Mouse (Mus musculus) telencephalon, adult 2 months (tissue): ENCODE measurements around the gene Lbhd2.

Source experiments
- DNase-seq: peaks from one replicate; pipeline ENCODE4 v3.0.0-alpha.2; 2011; ENCODE audit warnings: low read depth, low spot score

Gene Lbhd2

DNA sequence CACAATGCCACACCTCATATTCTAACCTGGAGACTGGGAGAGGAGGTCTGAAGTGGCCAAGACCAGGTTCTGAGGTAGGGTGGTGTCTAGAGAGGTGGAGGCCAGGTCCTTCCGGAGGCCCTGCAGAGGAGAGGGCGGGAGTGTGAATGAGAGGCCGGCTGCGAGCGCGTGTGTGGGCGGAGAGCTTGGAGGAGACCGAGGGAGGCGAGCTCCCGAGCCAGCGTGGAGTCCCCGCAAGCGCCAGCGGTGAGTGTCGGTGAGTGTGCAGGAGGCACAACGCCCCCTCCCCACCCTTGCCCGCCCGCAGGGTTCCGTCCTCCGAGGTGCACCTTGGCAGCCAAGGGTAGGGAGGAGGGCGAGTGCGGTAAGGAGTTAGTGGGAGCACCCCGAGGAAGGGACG lies at the start of gene Lbhd2:
Gene Lbhd2 (plus strand): TSS at position 188 of the 400 bp plus-strand sequence.
- DNase-seq: no peak

DNA sequence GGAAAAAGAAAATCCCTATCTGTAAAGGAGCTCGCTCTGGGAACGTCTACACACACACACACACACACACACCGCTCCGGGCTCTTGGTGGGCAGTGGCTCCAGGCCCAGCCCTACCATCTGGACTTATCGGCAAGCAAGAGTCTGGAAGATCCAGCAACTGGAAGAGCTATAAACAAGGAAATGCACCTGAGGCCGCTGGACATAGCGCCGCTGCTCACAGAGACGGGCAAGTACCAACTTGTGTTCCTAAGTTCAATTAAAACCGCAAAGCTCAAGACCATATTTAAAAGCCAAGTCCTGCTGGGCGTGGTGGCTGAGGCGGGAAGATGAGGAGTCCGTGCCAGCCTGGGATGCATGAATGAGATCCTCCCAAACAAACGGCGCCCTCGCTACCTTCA lies 45.9 kb upstream of the Lbhd2 start:
- DNase-seq: no peak

GRCm38 (mm10) chr12:111361319-111362098 lies 45.1 kb upstream of the Lbhd2 start:
- DNase-seq: no peak

- DNase-seq: no peak
These were observed 42.4 kb upstream of the Lbhd2 start for GRCm38 (mm10) chr12:111364234-111364633.

DNA sequence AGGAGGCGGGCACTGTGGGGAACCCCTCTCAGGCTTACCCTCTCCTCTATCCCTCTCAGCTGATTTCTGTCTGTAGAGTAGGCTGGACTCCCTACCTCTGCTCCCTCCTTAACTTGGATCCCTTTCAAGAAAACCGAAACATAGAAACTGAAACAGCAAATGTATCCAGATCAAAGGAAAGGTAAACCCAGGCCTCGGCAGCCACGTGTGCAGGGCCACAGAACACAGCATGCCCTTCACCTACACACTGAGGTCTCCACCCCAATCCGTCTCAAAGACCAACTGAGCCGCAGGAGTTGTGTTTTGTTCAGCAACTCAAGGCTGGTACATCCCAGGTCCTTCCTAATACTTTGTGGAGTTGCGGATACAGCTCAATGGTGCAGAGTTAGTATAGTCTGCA lies 39.5 kb upstream of the Lbhd2 start:
- DNase-seq: no peak

DNA sequence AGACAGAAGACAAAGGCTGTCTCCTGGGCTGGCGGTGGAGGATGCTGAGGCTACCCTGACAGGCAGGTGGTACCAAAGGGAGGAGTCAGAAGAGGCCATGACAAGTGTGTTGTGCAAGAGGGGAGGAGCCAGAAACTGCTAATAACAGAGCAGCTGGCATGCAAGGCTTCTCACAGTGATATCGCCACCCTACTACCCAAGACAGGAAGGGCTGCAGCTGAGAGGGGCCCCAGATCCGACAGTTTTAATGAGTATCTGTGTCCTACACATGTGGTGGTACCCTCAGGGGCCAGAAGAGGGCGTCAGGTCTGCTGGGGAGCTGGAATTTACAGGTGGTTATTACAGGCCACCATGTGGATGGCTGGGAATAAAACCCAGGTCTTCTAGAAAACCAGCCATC lies 36.4 kb upstream of the Lbhd2 start:
- DNase-seq: no peak

DNA sequence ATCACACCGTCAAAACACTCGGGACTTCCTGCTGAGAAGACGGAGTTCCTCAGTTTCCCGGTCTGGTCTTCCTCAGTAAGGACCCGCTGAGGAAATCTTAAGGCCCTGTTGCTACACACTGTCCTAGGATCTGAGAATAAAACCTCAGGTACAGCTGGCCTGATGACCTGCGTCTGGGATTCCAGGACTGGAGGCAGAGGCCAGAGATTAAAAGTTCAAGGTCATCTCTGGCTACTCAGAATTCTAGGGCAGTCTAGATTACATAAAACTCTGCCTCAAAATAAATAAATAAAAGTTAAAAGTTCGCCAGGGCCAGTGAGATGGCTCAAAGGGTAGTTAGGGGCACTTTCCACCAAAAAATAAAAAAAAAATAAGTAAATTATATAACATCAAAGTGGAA lies 34.7 kb upstream of the Lbhd2 start:
- no peak for DNase-seq

DNA sequence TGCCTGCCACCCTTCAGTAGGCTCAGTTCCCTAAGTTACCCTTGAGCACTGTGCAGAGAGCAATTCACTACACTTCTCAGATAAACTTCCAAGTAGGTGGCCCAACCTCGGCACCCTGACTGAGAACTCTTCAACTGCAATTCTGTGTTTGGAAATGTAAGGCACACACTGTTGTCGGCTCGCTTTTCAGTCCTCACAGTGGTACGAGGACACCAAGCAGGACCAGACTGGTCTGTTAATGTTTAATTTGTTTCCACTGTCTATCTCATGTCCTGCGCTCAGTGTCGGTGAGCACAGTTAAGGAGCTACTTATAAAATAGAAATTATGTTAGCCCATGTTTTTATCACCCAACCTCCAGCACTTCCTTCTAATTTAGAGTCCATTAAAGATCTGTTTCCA lies 33.2 kb upstream of the Lbhd2 start:
- no peak for DNase-seq

DNA sequence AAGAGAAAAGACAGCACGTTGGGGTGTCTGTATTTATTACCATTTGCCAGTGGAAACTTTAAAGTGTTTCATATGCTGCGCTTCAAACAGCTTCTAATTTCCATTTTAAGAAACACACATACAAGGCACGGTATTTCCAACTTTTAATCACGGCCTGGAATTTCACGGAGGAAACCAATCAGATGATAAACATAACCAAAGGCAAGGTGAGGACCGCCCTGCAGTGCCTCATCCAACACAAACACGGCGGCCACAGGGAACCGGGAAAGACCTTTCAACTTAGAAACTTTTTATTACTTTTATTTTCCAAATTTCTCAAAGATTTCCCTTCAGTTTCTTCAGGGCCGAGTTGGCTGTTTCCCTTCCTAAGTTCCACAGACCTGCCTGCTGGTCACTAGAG lies 31.9 kb upstream of the Lbhd2 start:
- DNase-seq: no peak

DNA sequence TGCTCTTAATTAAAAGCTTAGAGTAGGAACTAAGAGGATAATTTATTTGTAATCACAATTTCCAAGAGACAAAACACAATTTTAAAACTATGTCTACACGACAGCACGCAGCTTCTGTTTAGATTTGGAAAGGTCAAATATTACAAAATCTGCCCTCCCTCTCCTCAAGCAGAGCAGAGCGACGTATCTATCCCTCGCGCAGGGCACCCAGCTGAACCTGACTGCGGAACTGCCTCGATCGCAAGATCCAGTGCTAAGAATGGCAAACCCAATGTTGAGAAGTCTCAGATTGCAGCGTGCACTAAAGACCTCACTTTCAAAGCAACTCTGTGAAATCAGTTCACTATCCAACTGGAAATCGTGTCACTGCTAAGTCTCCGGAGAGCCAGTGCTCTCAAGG lies 31.1 kb upstream of the Lbhd2 start:
- no peak for DNase-seq

GRCm38 (mm10) chr12:111376053-111376452 lies 30.6 kb upstream of the Lbhd2 start:
- DNase-seq: no peak

GRCm38 (mm10) chr12:111376826-111377331 lies 29.7 kb upstream of the Lbhd2 start:
- no peak for DNase-seq

DNA sequence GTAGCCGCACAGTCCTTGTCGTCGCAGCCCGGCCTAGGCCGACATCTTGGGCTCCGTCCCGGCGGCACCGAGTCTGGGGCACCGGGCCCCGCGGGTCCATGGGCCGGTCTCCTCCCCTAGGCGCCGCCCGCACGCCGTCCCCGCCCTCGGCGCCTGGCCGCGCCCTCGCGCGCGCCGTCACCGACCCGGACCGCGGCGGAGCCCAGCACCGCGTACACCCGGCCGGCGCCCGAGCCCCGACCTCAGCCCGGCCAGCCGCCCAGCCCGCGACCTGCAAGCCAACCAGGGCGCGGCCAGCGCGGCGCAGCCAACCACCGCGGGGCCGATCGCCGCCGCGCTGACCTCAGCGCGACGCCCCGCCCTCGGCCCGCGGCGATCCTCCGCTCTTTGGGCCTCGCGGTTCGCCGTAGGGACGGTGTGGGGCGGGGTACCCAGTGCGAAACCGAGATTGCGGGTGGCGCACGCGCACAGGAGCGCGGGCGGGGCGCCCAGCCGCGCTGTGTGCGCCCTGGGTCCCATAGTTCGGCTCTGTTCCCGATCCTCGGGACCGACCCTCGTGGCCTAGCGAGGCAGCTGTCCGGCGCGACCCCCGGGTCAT lies 29.1 kb upstream of the Lbhd2 start, which contains the start of gene Cdc42bpb:
Gene Cdc42bpb (minus strand): TSS at position 343 of the 598 bp plus-strand sequence.
- DNase-seq: peak; percentile 84

DNA sequence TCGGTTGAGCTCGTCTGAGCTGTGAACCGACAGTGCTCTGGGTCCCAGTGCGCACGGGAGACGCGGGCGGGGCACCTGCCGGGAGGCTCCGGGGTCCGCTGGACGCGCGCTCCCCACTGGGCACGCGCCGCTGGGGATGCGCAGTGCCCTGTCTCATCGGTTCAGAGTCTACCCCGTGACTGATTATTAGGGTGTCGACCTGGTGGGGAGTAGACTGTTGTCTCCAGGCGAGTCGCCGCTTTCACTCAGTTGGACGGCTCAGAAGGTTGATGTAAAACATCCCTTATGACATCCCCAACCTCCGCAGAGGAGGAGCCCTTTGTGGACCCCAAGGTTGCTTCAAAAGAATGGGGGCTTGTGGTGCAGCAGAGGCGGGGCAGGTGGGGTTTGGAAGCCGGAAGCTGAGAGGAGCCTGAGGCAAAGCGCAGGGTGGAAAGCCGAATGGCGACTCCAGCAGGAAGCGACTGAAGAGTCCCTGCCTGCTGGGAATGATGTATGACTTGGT lies 28.6 kb upstream of the Lbhd2 start:
- DNase-seq: peak; percentile 44

DNA sequence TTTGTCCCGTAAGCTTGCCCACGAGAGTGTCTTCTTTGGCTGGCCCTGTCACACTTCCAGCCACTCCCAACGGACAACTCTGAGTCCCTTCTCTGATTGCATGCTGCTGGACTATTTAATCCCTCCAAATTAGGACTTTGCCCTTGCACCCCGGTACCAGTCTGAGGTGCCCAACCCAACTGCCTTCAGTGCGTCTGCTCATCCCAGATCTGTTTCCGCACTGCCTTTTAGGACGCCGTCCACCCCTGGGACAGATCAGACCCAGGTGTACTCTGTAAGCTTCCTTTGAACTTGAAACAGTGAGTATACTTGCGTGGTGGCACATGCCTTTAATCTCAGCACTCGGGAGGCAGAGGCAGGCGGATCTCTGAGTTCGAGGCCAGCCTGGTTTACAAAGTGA lies 27.8 kb upstream of the Lbhd2 start:
- no peak for DNase-seq

GRCm38 (mm10) chr12:111385883-111386641 lies 20.5 kb upstream of the Lbhd2 start:
- no peak for DNase-seq

GRCm38 (mm10) chr12:111386642-111387120 lies 19.9 kb upstream of the Lbhd2 start:
- no peak for DNase-seq

GRCm38 (mm10) chr12:111387146-111387545 lies 19.5 kb upstream of the Lbhd2 start:
- DNase-seq: no peak

DNA sequence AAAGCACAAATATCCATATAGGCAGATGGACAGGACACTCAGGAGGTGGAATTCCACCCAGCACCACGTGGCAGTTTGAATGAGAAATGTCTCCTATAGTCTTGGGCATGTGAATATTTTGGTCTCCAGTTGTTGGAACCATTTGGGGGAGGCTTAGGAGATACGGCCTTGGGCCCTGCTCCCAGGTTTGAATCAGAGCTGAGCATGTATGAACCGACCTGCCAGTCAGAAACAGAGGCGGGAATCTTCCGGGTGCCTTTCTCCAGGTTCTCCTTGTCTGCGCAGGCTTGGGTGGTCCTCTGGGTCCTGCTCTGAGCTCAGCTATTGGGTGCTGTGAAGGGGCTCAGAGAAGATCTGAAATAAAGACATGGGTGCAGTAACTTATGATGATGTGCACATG lies 12.6 kb upstream of the Lbhd2 start:
- DNase-seq: no peak

DNA sequence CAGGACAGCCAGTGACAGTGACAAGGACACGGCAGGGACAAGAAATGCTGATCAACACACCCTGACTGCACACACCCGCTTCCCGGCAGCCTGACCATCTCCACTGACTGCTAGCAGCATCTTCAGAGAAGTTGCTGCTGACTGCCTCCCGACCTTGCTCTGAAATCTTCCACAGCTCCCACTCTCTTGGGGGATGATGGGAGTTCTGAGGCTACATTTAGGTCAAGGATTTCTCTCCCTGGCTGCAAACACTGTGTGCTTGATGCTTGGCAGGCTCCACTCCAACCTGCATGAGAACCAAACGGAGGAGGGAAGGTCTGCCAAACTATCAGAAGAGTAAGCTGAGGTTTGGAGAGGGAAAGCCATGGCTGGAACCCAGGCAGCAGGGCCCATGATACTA lies 9.6 kb upstream of the Lbhd2 start:
- DNase-seq: no peak

DNA sequence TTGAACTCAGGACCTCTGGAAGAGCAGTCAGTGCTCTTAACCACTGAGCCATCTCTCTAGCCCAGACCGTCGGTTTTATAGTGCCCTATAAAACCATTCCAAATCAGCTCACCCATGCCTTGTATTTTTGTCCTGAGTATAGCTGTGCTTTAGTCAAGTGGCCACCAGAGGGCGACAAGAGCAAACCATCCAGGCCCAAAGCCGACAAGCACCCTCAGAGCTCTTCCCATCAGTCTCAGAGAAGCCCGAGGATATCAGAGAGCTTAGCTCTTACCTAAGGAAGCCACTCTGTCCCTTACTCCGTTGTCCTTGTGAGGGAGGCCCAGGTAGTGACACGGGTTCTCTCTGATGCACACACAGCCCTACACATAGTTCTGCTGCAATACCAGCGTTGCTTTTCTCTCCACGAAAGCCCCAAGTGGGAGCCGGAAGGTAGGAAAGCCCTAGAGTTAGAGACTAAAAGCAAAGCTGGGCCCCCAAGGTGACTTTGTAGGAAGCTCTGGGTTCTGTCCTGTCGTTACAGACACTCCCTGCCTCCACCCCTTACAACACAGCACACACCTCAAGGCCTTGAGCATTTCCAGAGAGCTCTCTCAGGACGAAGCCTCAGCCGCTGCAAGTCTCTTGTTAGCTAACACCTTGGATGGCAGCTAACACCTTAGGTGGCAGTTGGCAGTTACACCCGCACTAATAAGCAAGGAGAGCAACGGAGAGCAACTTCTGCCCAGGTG lies 5.0 kb upstream of the Lbhd2 start:
- no peak for DNase-seq
